Mouse (Mus musculus): ENCODE results near the gene Sepsecs. TPM values are rescaled to one million over a fixed set of nuclear protein-coding genes. Genes with fewer than 3 reads are reported as not detected.

Sepsecs gene
- polyA plus RNA-seq, 1 experiment from 2014 or later, result 10.1 TPM

DNA sequence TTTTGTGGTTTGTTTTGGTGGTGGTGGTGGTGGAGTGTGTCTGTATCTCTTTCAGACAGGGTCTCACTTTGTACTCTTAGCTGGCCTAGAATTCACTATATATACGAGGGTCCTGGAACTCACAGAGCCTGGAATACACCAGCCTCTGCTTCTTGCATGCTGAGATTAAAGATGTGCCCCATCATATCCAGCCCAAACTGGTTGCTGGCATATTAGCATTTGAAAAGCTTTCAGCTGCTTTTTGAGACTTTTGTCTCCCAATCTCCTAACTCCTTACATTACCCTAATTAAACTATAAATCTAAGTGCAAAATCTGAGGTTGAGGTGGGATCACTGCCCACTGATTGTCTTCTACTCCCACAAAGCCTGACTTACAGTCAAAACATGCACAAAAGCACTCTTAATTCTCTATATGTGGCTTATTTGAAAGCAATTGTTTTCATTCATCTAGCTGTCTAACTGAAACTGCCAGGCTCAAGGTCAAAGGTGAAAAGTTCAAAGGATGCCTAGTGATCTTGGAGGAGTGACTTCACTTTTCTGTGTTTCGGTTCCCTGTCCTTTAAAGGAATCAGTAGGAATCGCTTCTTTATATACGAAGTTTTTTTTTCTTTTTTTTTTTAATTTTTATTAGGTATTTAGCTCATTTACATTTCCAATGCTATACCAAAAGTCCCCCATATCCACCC is 5.0 kb upstream of the Sepsecs start:
- Histone ChIP-seq H3K9me3 (replicated peaks) (no peaks in the 10 kb centered on the region), H3K9ac (no peak overlapping the region), H3K4me1 (no peaks in the 10 kb centered on the region), H3K4me2 (no peak overlapping the region), H3K4me3 (replicated peaks) (no peak overlapping the region), H3K36me3 (no peaks in the 10 kb centered on the region), H3K27me3 (no peaks in the 10 kb centered on the region), H3K27ac (no peak overlapping the region)
- 59% methylated on average over 4 of the region's 4 CpGs for WGBS
- no peak for ATAC-seq (replicated peaks; ENCODE audit: low FRiP score)

DNA sequence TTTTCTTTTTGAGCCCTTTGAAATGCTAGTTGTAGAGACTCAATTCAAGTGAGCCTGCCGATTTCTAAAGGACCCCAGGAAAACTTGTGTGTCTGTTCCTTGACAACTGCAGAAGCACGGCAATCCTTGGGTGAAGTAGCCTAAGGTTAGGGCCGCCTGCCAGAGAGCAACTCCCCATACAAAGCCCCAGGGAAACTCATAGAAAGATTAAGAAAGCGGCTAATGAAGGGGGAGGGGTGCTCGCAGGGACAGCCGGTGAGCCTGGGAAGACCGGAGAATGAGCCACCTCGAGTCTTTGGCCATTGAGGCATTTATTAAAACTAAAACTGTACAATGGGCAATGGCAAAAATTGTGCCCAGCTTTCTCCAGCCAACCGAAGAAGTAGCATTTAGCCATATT is 3.8 kb upstream of the Sepsecs start:
- Histone ChIP-seq H3K4me3 (replicated peaks) (no peak overlapping the region), H3K4me1 (peaks cover 5% of the 10 kb centered on the region; the same call in 1 of the 2 replicates), H3K9me3 (replicated peaks) (no peaks in the 10 kb centered on the region), H3K27me3 (no peaks in the 10 kb centered on the region), H3K4me2 (no peak overlapping the region), H3K36me3 (no peaks in the 10 kb centered on the region), H3K9ac (no peak overlapping the region), H3K27ac (no peak overlapping the region)
- 61% methylated on average over 9 of the region's 9 CpGs for WGBS
- no peak for ATAC-seq (replicated peaks; ENCODE audit: low FRiP score)

DNA sequence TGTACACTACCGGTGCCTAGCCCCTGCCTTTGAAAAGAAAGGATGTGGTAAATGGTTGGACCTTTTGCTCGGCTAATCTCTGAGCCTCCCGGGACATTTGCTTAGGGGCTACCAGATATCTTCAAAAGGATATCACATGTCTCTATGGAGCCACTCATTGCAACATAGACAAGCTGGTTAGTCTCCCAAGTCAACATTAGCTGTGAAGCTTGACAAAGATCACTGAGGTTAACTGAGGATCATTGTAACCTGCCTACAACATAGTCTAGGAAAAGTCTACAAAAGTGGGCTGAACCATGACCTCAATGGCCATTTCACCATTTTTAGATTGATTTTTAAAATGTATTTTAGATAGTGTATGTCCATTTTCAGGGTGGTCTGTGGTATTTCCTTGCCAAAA is 1.2 kb upstream of the Sepsecs start:
- ATAC-seq (replicated peaks; ENCODE audit: low FRiP score), result no peak
- Histone ChIP-seq H3K27me3 (no peaks in the 10 kb centered on the region), H3K9me3 (replicated peaks) (no peaks in the 10 kb centered on the region), H3K9ac (no peak overlapping the region), H3K36me3 (0 out of 2 replicates have a peak, but pooled peaks cover 2% of the 10 kb centered on the region), H3K4me3 (replicated peaks) (no peak overlapping the region), H3K4me2 (no peak overlapping the region), H3K4me1 (peaks cover 6% of the 10 kb centered on the region; the same call in 1 of the 2 replicates), H3K27ac (no peak overlapping the region)
- 88% methylated on average over 3 of the region's 3 CpGs for WGBS

DNA sequence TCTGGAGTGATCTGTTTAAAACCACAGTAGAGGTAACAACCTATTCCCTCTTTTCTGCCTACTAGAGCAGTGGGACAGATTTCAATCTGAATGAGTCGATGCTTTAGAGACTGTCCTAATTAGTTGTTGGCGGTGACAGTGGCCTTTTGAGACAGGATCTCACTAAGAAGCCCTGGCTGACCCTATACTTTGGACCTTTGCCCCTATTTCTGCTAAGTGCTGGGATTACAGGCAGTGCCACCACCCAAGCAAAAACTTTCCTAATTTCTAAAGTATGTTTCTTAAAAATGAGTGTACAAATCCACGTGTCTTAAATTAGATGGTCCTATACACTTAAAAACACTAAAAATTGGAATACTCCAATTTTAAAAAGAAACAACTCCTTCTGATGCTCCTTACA is 2.7 kb downstream of the Sepsecs start:
- Histone ChIP-seq H3K9me3 (replicated peaks) (no peaks in the 10 kb centered on the region), H3K9ac (no peak overlapping the region), H3K27me3 (no peaks in the 10 kb centered on the region), H3K4me1 (peaks cover 6% of the 10 kb centered on the region; the same call in 1 of the 2 replicates), H3K36me3 (peaks cover 31% of the 10 kb centered on the region), H3K27ac (no peak overlapping the region), H3K4me3 (replicated peaks) (no peak overlapping the region), H3K4me2 (no peak overlapping the region)
- no peak for ATAC-seq (replicated peaks; ENCODE audit: low FRiP score)
- WGBS, result 91% methylated on average over 3 of the region's 3 CpGs

DNA sequence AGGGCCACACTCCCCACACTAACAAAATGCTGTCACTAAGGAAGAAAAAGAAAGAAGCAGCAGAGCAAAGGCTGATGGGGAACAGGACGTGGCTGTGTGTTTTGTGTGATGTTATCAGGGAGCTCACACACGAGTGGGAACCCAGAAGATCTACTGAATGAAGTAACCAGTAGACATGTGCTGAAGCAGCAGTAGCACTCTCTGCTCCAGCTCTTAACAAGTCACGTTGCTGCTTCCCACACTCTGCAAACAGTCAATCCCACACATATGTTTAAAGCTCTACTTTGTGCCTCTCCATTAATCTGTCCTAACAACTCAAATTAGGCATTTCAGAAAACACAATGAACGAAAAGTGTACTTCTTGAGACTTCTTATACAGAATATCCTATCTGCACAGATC is 11.6 kb downstream of the Sepsecs start:
- Histone ChIP-seq H3K9me3 (replicated peaks) (no peaks in the 10 kb centered on the region), H3K27ac (no peak overlapping the region), H3K36me3 (peaks cover 45% of the 10 kb centered on the region), H3K4me3 (replicated peaks) (no peak overlapping the region), H3K4me1 (no peaks in the 10 kb centered on the region), H3K27me3 (no peaks in the 10 kb centered on the region), H3K9ac (no peak overlapping the region), H3K4me2 (no peak overlapping the region)
- no peak for ATAC-seq (replicated peaks; ENCODE audit: low FRiP score)
- WGBS, result 71% methylated on average over 4 of the region's 4 CpGs

DNA sequence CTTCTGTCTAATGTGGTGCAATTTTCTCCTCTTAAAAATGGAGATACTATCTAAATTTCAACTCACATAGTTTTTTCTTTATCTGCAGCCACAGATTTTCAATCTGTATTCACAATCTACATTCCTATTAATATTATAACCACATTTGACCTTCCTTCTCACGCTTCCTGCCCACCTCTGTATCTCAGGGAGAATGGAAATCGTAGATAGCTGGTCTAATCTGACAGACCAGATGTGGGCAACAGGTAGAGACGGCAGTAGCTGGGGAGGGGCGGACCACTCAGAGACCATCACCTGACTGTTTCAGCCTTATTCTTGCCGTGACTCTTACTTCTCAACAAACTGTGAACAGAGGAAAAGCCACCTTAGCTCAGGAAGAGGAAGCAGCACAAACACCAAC is 12.2 kb downstream of the Sepsecs start:
- no peaks in the 10 kb centered on the region for H3K9me3 ChIP-seq (replicated peaks)
- WGBS, result 89% methylated on average over 5 of the region's 5 CpGs
- H3K36me3 ChIP-seq, result peaks cover 49% of the 10 kb centered on the region
- no peak overlapping the region for H3K4me2 ChIP-seq
- no peak overlapping the region for H3K27ac ChIP-seq
- no peaks in the 10 kb centered on the region for H3K4me1 ChIP-seq
- ATAC-seq (replicated peaks; ENCODE audit: low FRiP score), result no peak
- no peaks in the 10 kb centered on the region for H3K27me3 ChIP-seq
- H3K4me3 ChIP-seq (replicated peaks), result no peak overlapping the region
- H3K9ac ChIP-seq, result no peak overlapping the region

DNA sequence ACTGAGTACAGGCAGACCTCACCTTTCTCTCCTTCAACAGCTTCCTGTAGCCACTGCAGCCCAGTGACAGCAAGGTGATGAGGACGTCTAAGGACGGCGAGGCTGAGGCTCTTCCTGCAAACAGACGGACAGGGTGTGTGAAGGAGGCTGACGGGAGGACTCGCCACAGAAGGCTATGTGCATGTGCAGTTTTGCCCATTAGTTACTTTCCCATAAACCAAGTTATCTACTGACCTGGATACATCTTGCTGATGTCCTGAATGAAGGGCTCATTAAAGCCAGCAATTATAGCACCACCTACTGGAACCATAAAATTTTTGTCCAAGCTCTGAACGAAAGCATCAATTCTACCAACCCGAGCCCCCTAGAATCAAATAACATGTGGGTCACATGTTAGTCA is 13.5 kb downstream of the Sepsecs start:
- no peak overlapping the region for H3K4me3 ChIP-seq (replicated peaks)
- H3K36me3 ChIP-seq, result peaks cover 46% of the 10 kb centered on the region
- H3K9me3 ChIP-seq (replicated peaks), result no peaks in the 10 kb centered on the region
- ATAC-seq (replicated peaks; ENCODE audit: low FRiP score), result no peak
- no peak overlapping the region for H3K4me2 ChIP-seq
- H3K4me1 ChIP-seq, result no peaks in the 10 kb centered on the region
- no peaks in the 10 kb centered on the region for H3K27me3 ChIP-seq
- H3K9ac ChIP-seq, result no peak overlapping the region
- H3K27ac ChIP-seq, result no peak overlapping the region
- 74% methylated on average over 8 of the region's 8 CpGs for WGBS

DNA sequence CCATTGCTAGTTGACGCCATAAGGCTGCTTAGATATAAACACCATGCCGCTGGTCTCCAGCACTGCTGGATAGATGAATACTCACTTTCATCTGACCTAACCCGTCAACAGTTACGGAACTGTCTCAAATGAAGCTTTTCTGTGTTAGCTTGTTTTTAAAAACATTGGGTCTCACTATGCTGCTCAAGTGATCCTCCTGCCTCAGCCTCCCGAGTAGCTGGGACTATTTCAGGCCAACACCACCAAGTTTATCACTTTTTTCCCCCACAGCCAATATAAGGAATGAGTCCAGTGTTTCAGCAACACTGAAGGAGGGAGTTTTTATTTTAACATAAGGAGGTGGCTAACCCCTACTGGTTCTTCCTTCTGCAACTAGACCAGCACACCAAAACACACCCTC is 14.5 kb downstream of the Sepsecs start:
- H3K27ac ChIP-seq, result no peak overlapping the region
- WGBS, result 95% methylated on average over 5 of the region's 5 CpGs
- H3K27me3 ChIP-seq, result no peaks in the 10 kb centered on the region
- H3K9me3 ChIP-seq (replicated peaks), result no peaks in the 10 kb centered on the region
- peaks cover 38% of the 10 kb centered on the region for H3K36me3 ChIP-seq
- no peak overlapping the region for H3K9ac ChIP-seq
- no peak overlapping the region for H3K4me3 ChIP-seq (replicated peaks)
- no peak overlapping the region for H3K4me2 ChIP-seq
- no peak for ATAC-seq (replicated peaks; ENCODE audit: low FRiP score)
- H3K4me1 ChIP-seq, result no peaks in the 10 kb centered on the region

DNA sequence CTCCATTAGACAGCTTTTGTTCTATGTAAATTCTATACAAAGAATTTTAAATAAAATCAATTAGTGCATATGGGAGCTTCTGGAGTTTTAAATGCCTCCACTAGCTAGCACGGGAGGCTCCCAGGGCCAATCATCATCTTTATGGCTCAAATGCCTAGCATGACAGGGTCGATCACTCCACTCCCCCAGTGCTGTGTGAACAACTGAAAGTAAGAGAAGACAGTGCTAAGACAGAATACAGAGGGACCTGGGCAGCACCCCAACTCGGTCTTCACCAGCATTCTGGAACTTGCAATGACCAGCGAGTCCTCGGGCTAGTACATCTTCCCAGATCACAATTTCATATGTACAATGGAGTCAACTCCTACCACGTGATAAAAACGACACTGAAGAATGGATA is 16.9 kb downstream of the Sepsecs start:
- WGBS, result 92% methylated on average over 7 of the region's 7 CpGs
- no peak for ATAC-seq (replicated peaks; ENCODE audit: low FRiP score)
- H3K27ac ChIP-seq, result no peak overlapping the region
- H3K4me1 ChIP-seq, result no peaks in the 10 kb centered on the region
- H3K36me3 ChIP-seq, result peaks cover 38% of the 10 kb centered on the region
- no peak overlapping the region for H3K4me2 ChIP-seq
- H3K4me3 ChIP-seq (replicated peaks), result no peak overlapping the region
- H3K27me3 ChIP-seq, result no peaks in the 10 kb centered on the region
- no peak overlapping the region for H3K9ac ChIP-seq
- H3K9me3 ChIP-seq (replicated peaks), result no peaks in the 10 kb centered on the region

DNA sequence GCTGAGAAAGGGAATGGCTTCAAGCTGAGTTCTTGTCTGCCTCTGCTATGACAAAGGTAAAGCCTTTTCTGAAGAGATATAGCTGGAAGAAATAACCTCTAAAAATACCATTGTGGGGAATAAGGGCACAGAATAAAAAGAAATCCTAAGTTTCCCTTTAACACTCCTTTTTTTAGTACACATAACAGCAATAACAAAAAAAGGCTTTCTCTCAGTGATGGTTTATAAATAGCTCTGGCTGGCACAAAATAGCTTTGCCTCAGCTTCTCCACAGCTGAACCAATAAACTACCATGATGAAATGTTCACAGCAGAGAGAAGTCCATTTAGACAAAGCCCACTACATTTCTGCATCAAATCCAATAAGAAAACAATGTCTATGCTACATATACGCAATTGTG is 17.4 kb downstream of the Sepsecs start:
- H3K27me3 ChIP-seq, result no peaks in the 10 kb centered on the region
- H3K27ac ChIP-seq, result no peak overlapping the region
- no peak overlapping the region for H3K4me3 ChIP-seq (replicated peaks)
- no peaks in the 10 kb centered on the region for H3K4me1 ChIP-seq
- 93% methylated on average over 1 of the region's 1 CpGs for WGBS
- H3K4me2 ChIP-seq, result no peak overlapping the region
- ATAC-seq (replicated peaks; ENCODE audit: low FRiP score), result no peak
- H3K36me3 ChIP-seq, result peaks cover 39% of the 10 kb centered on the region
- no peak overlapping the region for H3K9ac ChIP-seq
- no peaks in the 10 kb centered on the region for H3K9me3 ChIP-seq (replicated peaks)

DNA sequence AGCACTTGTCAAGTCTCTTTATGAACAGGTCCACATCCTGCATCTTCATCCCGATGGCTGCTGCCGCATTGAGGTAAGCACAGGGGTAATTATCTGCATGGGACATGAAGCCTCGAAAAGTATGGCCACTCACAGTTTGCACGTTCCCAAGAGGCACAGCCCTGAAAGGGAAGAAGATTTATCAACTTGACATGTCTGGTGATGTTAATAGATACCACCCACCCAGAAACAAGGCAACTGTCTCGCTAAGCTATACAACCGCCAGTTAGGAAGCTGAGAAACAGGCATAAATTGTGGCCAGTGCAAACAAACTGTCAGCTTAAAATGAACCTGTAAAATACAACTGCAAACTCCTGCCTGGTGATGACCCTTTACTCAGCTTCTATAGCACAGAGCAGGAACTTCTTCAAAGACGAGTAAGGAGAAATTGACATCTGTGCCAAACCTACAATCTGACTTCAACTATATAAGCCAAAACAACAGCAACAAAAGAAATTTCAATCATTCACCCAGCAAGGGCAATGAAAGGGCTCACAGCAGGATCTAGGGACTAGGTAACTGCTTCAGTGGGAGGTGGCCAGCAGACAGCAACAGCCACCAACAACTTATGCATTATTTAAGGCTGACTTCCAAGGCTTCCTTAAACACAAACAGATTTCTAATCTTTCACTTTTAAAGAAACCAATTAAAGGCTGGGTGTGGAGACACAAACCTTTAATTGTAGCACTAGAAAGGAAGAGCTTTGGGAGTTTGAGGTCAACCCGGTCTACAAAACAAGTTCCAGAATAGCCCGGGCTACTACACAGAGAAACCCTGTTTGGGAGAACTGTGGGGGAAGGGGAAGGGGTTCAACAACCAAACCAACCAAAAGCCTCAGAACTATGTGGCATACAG is 25.3 kb downstream of the Sepsecs start:
- H3K4me1 ChIP-seq, result peaks cover 4% of the 10 kb centered on the region; the same call in 1 of the 2 replicates
- no peaks in the 10 kb centered on the region for H3K27me3 ChIP-seq
- ATAC-seq (replicated peaks; ENCODE audit: low FRiP score), result no peak
- peaks cover 56% of the 10 kb centered on the region for H3K36me3 ChIP-seq
- WGBS, result 32% methylated on average over 9 of the region's 9 CpGs
- no peak overlapping the region for H3K9ac ChIP-seq
- no peak overlapping the region for H3K4me3 ChIP-seq (replicated peaks)
- no peaks in the 10 kb centered on the region for H3K9me3 ChIP-seq (replicated peaks)
- H3K27ac ChIP-seq, result no peak overlapping the region
- no peak overlapping the region for H3K4me2 ChIP-seq

DNA sequence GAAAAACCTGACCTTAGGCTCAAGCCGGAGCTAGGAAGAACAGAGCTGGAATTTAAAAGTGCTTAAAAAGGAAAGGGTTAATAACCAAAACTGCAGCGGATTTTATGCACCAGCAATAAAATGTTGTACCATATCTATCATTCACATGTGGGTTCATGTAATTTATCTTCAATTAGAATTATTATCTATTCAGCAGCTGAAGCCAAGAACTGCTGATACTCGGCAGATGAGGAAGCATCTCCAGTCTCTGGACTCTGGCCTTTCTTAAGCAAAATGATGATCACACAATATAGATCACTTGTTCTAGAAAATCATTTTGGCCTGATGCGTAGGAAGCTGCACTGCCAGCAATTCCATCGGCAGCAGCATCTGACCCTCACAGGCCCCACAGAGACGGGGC is 27.8 kb downstream of the Sepsecs start:
- H3K9me3 ChIP-seq (replicated peaks), result no peaks in the 10 kb centered on the region
- H3K4me1 ChIP-seq, result peaks cover 4% of the 10 kb centered on the region; the same call in 1 of the 2 replicates
- H3K27me3 ChIP-seq, result no peaks in the 10 kb centered on the region
- H3K36me3 ChIP-seq, result peaks cover 45% of the 10 kb centered on the region
- no peak overlapping the region for H3K4me2 ChIP-seq
- H3K27ac ChIP-seq, result no peak overlapping the region
- no peak overlapping the region for H3K9ac ChIP-seq
- no peak for ATAC-seq (replicated peaks; ENCODE audit: low FRiP score)
- WGBS, result 93% methylated on average over 6 of the region's 6 CpGs
- no peak overlapping the region for H3K4me3 ChIP-seq (replicated peaks)

All from kidney, embryonic 15.5 days (tissue).